Mouse (Mus musculus) hindbrain, postnatal 0 days (tissue): ENCODE measurements around the gene Olfr575. TPM values are rescaled to one million over a fixed set of nuclear protein-coding genes. Genes with fewer than 3 reads are reported as not detected.

Source experiments
- ATAC-seq: fragments of 200-750 bp; cut with Nextera tagmentation; 2 replicates; pipeline ENCODE4 v1.8.0; 2017; ENCODE audit warnings: mild to moderate bottlenecking, moderate TSS enrichment, moderate library complexity
- DNase-seq: peaks from one replicate; pipeline ENCODE4 v3.0.0-alpha.2; 2015; ENCODE audit warnings: low spot score
- H3K27ac ChIP-seq: fragments of 300-500 bp; sonication (generic); 2 replicates; pipeline ENCODE4 v1.5.1; 2014; ENCODE audit warnings: mild to moderate bottlenecking
- H3K27me3 ChIP-seq: fragments of 300-500 bp; sonication (generic); 2 replicates; pipeline ENCODE4 v1.6.1; 2014; ENCODE audit warnings: low read length, mixed read lengths; ENCODE audit not compliant: insufficient read depth
- H3K36me3 ChIP-seq: fragments of 300-500 bp; sonication (generic); 2 replicates; pipeline ENCODE4 v1.6.1; 2014; ENCODE audit warnings: low read length, mixed read lengths; ENCODE audit not compliant: insufficient read depth
- H3K4me1 ChIP-seq: fragments of 300-500 bp; sonication (generic); 2 replicates; pipeline ENCODE4 v1.6.1; 2014; ENCODE audit warnings: antibody characterized with exemption, low read length, mixed read lengths; ENCODE audit not compliant: insufficient read depth
- H3K4me2 ChIP-seq: fragments of 300-500 bp; sonication (generic); 2 replicates; pipeline ENCODE4 v1.6.1; 2014; ENCODE audit warnings: low read depth, mild to moderate bottlenecking, low read length, moderate library complexity, mixed read lengths
- H3K4me3 ChIP-seq: fragments of 300-500 bp; sonication (generic); 2 replicates; pipeline ENCODE4 v1.5.1; 2014; ENCODE audit warnings: low read length
- H3K9ac ChIP-seq: fragments of 300-500 bp; sonication (generic); replicated peaks from 2 replicates; pipeline ENCODE4 v1.6.1; 2014; ENCODE audit warnings: mild to moderate bottlenecking, low read length, moderate library complexity, mixed read lengths
- H3K9me3 ChIP-seq: fragments of 300-500 bp; sonication (generic); 2 replicates; pipeline ENCODE4 v1.6.1; 2016; ENCODE audit warnings: low read length, mixed read lengths
- CTCF ChIP-seq: IDR thresholded peaks from 2 replicates; pipeline ENCODE4 v1.5.1; 2016; ENCODE audit warnings: antibody characterized with exemption, control low read depth, low read depth
- WGBS: fragments of 180-500 bp; shearing (Covaris S2); extraction: QIAGEN DNeasy Blood & Tissue Kit; methylation state at CpG from one replicate; pipeline ENCODE4 v1.1.7; 2014; 5-methylcytosine and 5-hydroxymethylcytosine counted together
- polyA plus RNA-seq: library from polyadenylated mRNA; unstranded; fragments of >200 nt; fragmentation: Nextera tagmentation; extraction: Ambion mirVana; gene quantifications from 2 replicates; pipeline ENCODE4 v1.2.1, GENCODE M21; 2015
- total RNA-seq: library from RNA; depleted of rRNA; stranded (reverse); fragments of >200 nt; gene quantifications from 2 replicates; pipeline ENCODE4 v1.2.3, GENCODE M21; 2014; rRNA removed

Gene Olfr575
- total and polyA plus RNA-seq, 2 experiments from 2014 or later, result not detected

GRCm38 (mm10) chr7:102916405-102916804 lies 42.2 kb downstream of the Olfr575 start:
- DNase-seq, result no peak
- WGBS, result 82% methylated on average over 5 of the region's 5 CpGs
- no peaks in the 10 kb centered on the region for H3K27me3 ChIP-seq

GRCm38 (mm10) chr7:102915261-102915660 lies 43.3 kb downstream of the Olfr575 start:
- WGBS, result 42% methylated on average over 1 of the region's 1 CpGs
- Histone ChIP-seq H3K36me3 (no peaks in the 10 kb centered on the region), H3K9ac (no peak overlapping the region), H3K4me1 (no peaks in the 10 kb centered on the region), H3K4me3 (no peak overlapping the region), H3K27ac (no peak overlapping the region), H3K27me3 (no peaks in the 10 kb centered on the region), H3K4me2 (no peak overlapping the region), H3K9me3 (no peaks in the 10 kb centered on the region)
- no peak for ATAC-seq
- no peak for TF ChIP-seq CTCF
- DNase-seq, result no peak

More at GRCm38 (mm10) chr7:102916405-102916804, 42.2 kb downstream of the Olfr575 start:
- no peak for ATAC-seq
- no peaks in the 10 kb centered on the region for H3K9me3 ChIP-seq
- no peak overlapping the region for H3K9ac ChIP-seq
- H3K4me2 ChIP-seq, result no peak overlapping the region
- H3K4me1 ChIP-seq, result no peaks in the 10 kb centered on the region
- no peak overlapping the region for H3K4me3 ChIP-seq
- H3K27ac ChIP-seq, result no peak overlapping the region
- no peaks in the 10 kb centered on the region for H3K36me3 ChIP-seq
- no peak for TF ChIP-seq CTCF

Other genes starting within 250 kb of the Olfr575 start
- gene Olfr33, start 239.7 kb downstream of the Olfr575 start, total RNA-seq, result not detected in 2 replicates
- not detected in 2 replicates for gene Olfr33, start 239.7 kb downstream of the Olfr575 start, polyA plus RNA-seq
- gene Olfr559, start 231.3 kb downstream of the Olfr575 start, total RNA-seq, result not detected in 2 replicates
- gene Olfr559, start 231.3 kb downstream of the Olfr575 start, polyA plus RNA-seq, result not detected in 2 replicates
- not detected in 2 replicates for gene Olfr560, start 199.4 kb downstream of the Olfr575 start, total RNA-seq
- gene Olfr560, start 199.4 kb downstream of the Olfr575 start, polyA plus RNA-seq, result not detected in 2 replicates
- 0.78 TPM in 1 of 2 replicates, not detected in the other for gene Olfr78, start 199.3 kb downstream of the Olfr575 start, total RNA-seq
- gene Olfr78, start 199.3 kb downstream of the Olfr575 start, polyA plus RNA-seq, result 0.10 and 0.15 TPM in 2 replicates
- not detected in 2 replicates for gene Olfr561, start 187.6 kb downstream of the Olfr575 start, total RNA-seq
- gene Olfr561, start 187.6 kb downstream of the Olfr575 start, polyA plus RNA-seq, result not detected in 2 replicates
- gene Olfr564, start 155.3 kb downstream of the Olfr575 start, total RNA-seq, result not detected in 2 replicates
- not detected in 2 replicates for gene Olfr564, start 155.3 kb downstream of the Olfr575 start, polyA plus RNA-seq
- not detected in 2 replicates for gene Olfr566, start 100.0 kb downstream of the Olfr575 start, total RNA-seq
- gene Olfr566, start 100.0 kb downstream of the Olfr575 start, polyA plus RNA-seq, result not detected in 2 replicates
- gene Olfr568, start 81.7 kb downstream of the Olfr575 start, total RNA-seq, result not detected in 2 replicates
- gene Olfr568, start 81.7 kb downstream of the Olfr575 start, polyA plus RNA-seq, result not detected in 2 replicates
- not detected in 2 replicates for gene Olfr569, start 67.9 kb downstream of the Olfr575 start, total RNA-seq
- gene Olfr569, start 67.9 kb downstream of the Olfr575 start, polyA plus RNA-seq, result not detected in 2 replicates
- gene Olfr570, start 64.2 kb downstream of the Olfr575 start, total RNA-seq, result not detected in 2 replicates
- not detected in 2 replicates for gene Olfr570, start 64.2 kb downstream of the Olfr575 start, polyA plus RNA-seq
- not detected in 2 replicates for gene Olfr571, start 41.2 kb downstream of the Olfr575 start, total RNA-seq
- not detected in 2 replicates for gene Olfr571, start 41.2 kb downstream of the Olfr575 start, polyA plus RNA-seq
- gene Olfr572, start 34.4 kb downstream of the Olfr575 start, total RNA-seq, result not detected in 2 replicates
- gene Olfr572, start 34.4 kb downstream of the Olfr575 start, polyA plus RNA-seq, result not detected in 2 replicates
- gene Olfr573-ps1, start 16.2 kb downstream of the Olfr575 start, total RNA-seq, result not detected in 2 replicates
- not detected in 2 replicates for gene Olfr573-ps1, start 16.2 kb downstream of the Olfr575 start, polyA plus RNA-seq
- gene Olfr574, start 10.3 kb downstream of the Olfr575 start, total RNA-seq, result not detected in 2 replicates
- not detected in 2 replicates for gene Olfr574, start 10.3 kb downstream of the Olfr575 start, polyA plus RNA-seq
- not detected in 2 replicates for gene Olfr576, start 3.9 kb upstream of the Olfr575 start, total RNA-seq
- gene Olfr576, start 3.9 kb upstream of the Olfr575 start, polyA plus RNA-seq, result not detected in 2 replicates
- gene Olfr577, start 17.2 kb upstream of the Olfr575 start, total RNA-seq, result not detected in 2 replicates
- not detected in 2 replicates for gene Olfr577, start 17.2 kb upstream of the Olfr575 start, polyA plus RNA-seq
- gene Olfr578, start 30.5 kb upstream of the Olfr575 start, total RNA-seq, result not detected in 2 replicates
- gene Olfr578, start 30.5 kb upstream of the Olfr575 start, polyA plus RNA-seq, result not detected in 2 replicates
- not detected in 2 replicates for gene Olfr582, start 79.2 kb upstream of the Olfr575 start, total RNA-seq
- not detected in 2 replicates for gene Olfr582, start 79.2 kb upstream of the Olfr575 start, polyA plus RNA-seq
- gene Olfr583, start 92.5 kb upstream of the Olfr575 start, total RNA-seq, result not detected in 2 replicates
- not detected in 2 replicates for gene Olfr583, start 92.5 kb upstream of the Olfr575 start, polyA plus RNA-seq
- not detected in 2 replicates for gene Olfr584, start 123.1 kb upstream of the Olfr575 start, total RNA-seq
- gene Olfr584, start 123.1 kb upstream of the Olfr575 start, polyA plus RNA-seq, result not detected in 2 replicates
- gene Olfr585, start 138.9 kb upstream of the Olfr575 start, total RNA-seq, result not detected in 2 replicates
- gene Olfr585, start 138.9 kb upstream of the Olfr575 start, polyA plus RNA-seq, result not detected in 2 replicates
- gene Olfr586, start 166.9 kb upstream of the Olfr575 start, total RNA-seq, result not detected in 2 replicates
- gene Olfr586, start 166.9 kb upstream of the Olfr575 start, polyA plus RNA-seq, result not detected in 2 replicates
- not detected in 2 replicates for gene Olfr588-ps1, start 182.1 kb upstream of the Olfr575 start, total RNA-seq
- gene Olfr588-ps1, start 182.1 kb upstream of the Olfr575 start, polyA plus RNA-seq, result not detected in 2 replicates
- not detected in 2 replicates for gene Olfr589, start 197.6 kb upstream of the Olfr575 start, total RNA-seq
- gene Olfr589, start 197.6 kb upstream of the Olfr575 start, polyA plus RNA-seq, result not detected in 2 replicates
- not detected in 2 replicates for gene Olfr591, start 219.6 kb upstream of the Olfr575 start, total RNA-seq
- gene Olfr591, start 219.6 kb upstream of the Olfr575 start, polyA plus RNA-seq, result not detected in 2 replicates
- not detected in 2 replicates for gene Olfr592, start 226.0 kb upstream of the Olfr575 start, total RNA-seq
- gene Olfr592, start 226.0 kb upstream of the Olfr575 start, polyA plus RNA-seq, result not detected in 2 replicates